In genomic region chr16:47599476-47599875, GRCm38 (mm10) we compare ENCODE assay signal across 14 mouse cellular contexts.
"Had no signal": no experiment of that assay in that cellular context is flagged by ENCODE, and none has a peak within 500 bp of the region (broad histone marks: within the 10 kb centered on the region; RNA-seq: fewer than 3 reads in every experiment).

No protein-coding gene starts in this region.

- H3K4me2 ChIP-seq: limb, embryonic 15.5 days; lung, embryonic 15.5 days; midbrain, embryonic 13.5 days; stomach, embryonic 15.5 days had no signal

- H3K27me3 ChIP-seq: limb, embryonic 15.5 days; lung, embryonic 15.5 days; midbrain, embryonic 13.5 days; stomach, embryonic 15.5 days had no signal

- H3K9me3 ChIP-seq: limb, embryonic 15.5 days; lung, embryonic 15.5 days; midbrain, embryonic 13.5 days; stomach, embryonic 15.5 days had no signal

- H3K4me1 ChIP-seq: limb, embryonic 15.5 days; lung, embryonic 15.5 days; midbrain, embryonic 13.5 days; stomach, embryonic 15.5 days had no signal

- H3K4me3 ChIP-seq: limb, embryonic 15.5 days; lung, embryonic 15.5 days; midbrain, embryonic 13.5 days; stomach, embryonic 15.5 days had no signal

- H3K36me3 ChIP-seq: limb, embryonic 15.5 days; lung, embryonic 15.5 days; midbrain, embryonic 13.5 days; stomach, embryonic 15.5 days had no signal

- H3K27ac ChIP-seq: kidney, postnatal 0 days; limb, embryonic 15.5 days; liver, embryonic 14.5 days; lung, embryonic 15.5 days; midbrain, embryonic 13.5 days; stomach, embryonic 15.5 days had no signal

- DNase-seq: kidney, adult 11 months; kidney, adult 9 months; kidney, postnatal 36 days; layer of hippocampus, adult 9-11 months; layer of hippocampus, postnatal 36 days; right cerebral cortex, postnatal 14 days; thymus, adult 2 months; thymus, postnatal 25 days had no signal

- ATAC-seq: midbrain, embryonic 13.5 days had no signal

- H3K9ac ChIP-seq: limb, embryonic 15.5 days; liver, embryonic 14.5 days; lung, embryonic 15.5 days; midbrain, embryonic 13.5 days; stomach, embryonic 15.5 days had no signal
